Mouse (Mus musculus): ENCODE data around the gene Olfr692.
A peak's percentile ranks its signal among the peaks of the same experiment; 100 is the strongest.

The Olfr692 gene

DNA sequence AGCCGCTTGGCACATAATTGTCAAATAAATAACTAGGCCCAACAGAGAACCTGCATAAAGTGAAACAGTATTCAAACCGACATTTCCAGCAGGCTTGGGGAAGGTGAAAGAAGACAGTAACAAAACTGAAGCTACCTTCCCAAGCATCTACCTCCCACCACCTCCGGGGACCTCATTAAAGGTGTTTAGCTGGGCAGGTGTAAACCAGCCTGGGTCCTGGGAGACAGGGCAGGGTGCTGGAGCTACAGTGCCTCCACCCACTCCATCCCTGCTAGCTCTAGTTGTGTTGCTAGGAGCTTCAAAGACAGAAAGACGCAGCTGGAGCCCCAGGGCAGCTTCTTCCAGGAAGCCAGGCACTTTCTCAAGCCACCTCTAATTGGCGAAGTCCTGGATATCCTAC lies 36.2 kb downstream of the Olfr692 start, which contains the start of gene Cnga4:
TSS of gene Cnga4 (plus strand) at position 301 of the 400 bp plus-strand sequence.
- no peak for DNase-seq (ENCODE audit: low spot score)

DNA sequence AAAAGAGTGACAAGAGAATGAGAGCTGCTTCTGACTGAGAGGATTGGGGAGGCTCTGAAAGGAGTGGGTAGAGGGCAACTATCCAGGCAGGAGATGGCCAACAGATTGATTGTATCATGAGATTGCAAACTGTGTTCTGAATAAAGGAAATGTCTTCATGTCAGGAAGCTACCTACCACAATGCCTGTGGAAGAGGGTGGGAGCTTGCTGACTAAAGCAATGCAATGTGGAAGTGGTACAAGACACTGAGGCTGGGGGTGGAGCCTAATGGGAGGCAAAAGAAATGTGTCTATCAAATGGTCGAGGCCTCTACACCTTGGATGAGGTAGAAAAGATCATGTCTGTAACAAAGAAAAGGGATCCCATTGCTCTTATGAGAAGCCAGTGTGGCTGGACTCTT lies 38.3 kb downstream of the Olfr692 start:
- DNase-seq (ENCODE audit: low spot score), result no peak

DNA sequence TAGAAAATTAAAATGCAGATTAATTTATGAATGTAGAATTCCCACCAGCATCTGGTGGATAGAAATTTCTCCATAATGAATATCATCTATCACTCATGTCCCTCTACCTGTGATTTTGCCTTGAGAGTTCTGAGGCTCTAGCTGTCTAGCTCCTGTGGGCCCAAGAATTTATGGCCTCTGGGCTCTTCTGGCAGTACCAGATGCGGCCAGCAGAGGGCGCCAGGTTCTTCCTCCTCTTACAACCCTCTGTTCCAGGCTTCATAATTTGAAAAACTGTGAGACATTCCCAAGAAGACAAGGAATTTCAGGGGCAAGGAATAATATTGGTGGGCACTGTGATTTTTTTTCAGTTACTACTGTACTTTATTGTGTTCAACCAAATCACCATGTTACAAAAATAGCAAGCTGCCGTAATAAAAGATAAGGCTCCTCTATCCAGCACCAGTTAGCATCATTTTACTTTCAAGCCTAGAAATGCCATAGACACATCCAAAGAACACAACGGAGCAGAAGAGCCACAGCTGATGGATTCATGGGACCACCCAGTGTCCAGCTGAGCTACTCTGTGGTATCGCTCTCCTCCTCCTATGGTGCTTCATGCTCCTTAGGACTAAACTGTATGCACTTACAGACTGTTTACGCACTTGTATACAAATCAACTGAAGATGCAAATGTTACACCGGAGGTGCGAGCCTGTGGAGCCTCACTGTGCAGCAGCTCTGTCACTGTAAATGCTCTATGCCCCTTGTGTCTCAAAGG lies 44.0 kb downstream of the Olfr692 start:
- DNase-seq (ENCODE audit: low spot score), result peak; percentile 46

DNA sequence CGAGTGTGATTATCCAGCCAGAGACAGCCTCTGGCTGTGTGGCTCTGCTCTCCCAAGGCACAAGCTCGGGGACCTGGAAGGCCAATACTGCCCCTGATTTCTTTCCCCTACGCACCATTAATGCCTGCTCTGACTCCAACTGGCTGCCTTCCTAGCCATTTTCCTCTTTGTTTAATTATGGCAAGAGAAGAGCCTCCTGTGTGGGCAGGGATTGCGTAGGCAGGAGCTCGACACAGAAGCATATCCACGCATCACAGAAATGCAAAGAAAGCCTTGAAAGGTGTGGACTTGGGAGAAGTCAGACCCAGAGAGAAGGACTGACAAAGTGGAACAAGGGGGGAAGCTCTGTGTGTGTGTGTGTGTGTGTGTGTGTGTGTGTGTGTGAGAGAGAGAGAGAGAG lies 46.4 kb downstream of the Olfr692 start:
- no peak for DNase-seq (ENCODE audit: low spot score)

DNA sequence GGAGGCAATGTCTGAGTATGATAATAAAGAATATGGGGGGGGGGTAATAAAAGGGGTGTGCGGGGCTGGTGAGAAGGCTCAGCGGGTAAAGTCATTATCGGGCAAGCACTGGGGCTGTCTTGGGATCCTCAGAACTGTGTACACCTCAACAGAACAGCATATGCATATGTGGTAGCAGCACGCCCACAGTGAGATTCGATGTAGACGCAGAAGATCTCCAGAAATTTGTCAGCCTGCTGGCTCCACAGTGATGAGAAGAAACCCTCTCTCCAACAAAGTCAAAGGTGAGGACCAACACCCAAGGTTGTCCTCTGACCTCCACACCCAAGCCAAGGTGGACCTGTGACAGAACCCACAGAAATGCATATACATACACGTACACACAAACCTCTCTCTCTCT lies 48.5 kb downstream of the Olfr692 start:
- no peak for DNase-seq (ENCODE audit: low spot score)

DNA sequence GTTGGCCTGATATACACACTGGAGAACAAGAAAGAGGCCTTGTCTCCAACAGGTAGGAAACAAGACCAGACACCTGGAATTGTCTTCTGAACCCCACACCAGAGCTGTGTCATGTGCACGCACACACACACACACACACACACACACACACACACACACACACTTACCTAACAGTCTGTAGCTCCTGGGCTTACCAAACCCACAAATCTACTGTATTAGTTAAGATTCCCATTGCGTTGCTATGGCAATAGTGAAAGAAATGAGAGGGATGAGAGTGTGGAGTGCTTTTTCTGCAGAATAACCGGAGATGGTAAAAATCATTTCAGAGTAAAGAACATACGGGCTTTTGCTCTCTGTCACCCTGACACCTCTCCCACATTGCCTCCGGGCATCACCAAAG lies 50.1 kb downstream of the Olfr692 start:
- DNase-seq (ENCODE audit: low spot score), result no peak

All from MN1 (cell line).